ENCODE assay signal across 17 mouse cellular contexts in the genomic region with DNA sequence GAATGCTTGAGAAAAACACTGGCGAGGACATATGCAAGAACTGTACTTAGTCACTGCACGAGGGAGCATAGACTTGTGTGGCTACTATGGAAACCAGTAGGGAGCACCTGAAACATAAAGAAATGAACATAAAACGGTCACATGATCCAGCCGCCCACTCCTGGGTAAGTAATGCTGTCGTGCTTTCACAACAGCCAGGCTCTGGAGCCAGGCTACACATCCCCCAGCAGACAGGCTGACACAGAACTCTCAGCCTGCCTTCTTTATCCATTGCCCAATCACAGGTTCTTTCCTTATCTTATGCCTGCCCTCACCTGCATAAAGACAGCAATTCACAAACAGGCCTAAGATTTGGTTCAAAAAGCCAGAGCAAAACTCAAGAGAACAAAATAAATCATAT. TPM values are rescaled to one million over a fixed set of nuclear protein-coding genes. Genes with fewer than 3 reads are reported as not detected.
A peak's percentile ranks its signal among the peaks of the same experiment; 100 is the strongest.
DNase-seq lines count a peak whose midpoint lies in the region; ATAC-seq and TF ChIP-seq lines count a peak whose summit lies in the region.
"Had no signal": no experiment of that assay in that cellular context is flagged by ENCODE, and none has a peak within 500 bp of the region (broad histone marks: within the 10 kb centered on the region; RNA-seq: fewer than 3 reads in every experiment).

No protein-coding gene starts in this region.

- no peak overlapping the region for H3K4me2 ChIP-seq in lung, postnatal 0 days (replicated peaks; ENCODE audit: low read depth, low read length)
- H3K4me2 ChIP-seq: hindbrain, embryonic 13.5 days; midbrain, embryonic 12.5 days had no signal

- no peaks in the 10 kb centered on the region for H3K9me3 ChIP-seq in lung, postnatal 0 days (ENCODE audit: low read length)
- H3K9me3 ChIP-seq: G1E; hindbrain, embryonic 13.5 days; midbrain, embryonic 12.5 days had no signal

- no peak overlapping the region for H3K9ac ChIP-seq in lung, postnatal 0 days (replicated peaks; ENCODE audit: low read depth)
- H3K9ac ChIP-seq: hindbrain, embryonic 13.5 days; midbrain, embryonic 12.5 days had no signal

- peak; percentile 52; the same call in 1 of the 2 replicates for ATAC-seq in frontal cortex, adult (ENCODE audit: low TSS enrichment)
- ATAC-seq in lung, postnatal 0 days: peak; percentile 78
- ATAC-seq: activated CD4-positive, CD25-positive, alpha-beta regulatory T cell, adult 4 months had no signal

- no peak overlapping the region for H3K4me3 ChIP-seq in lung, postnatal 0 days (ENCODE audit: low read depth, low read length)
- no peak overlapping the region for H3K4me3 ChIP-seq in left cerebral cortex, adult 2 months
- H3K4me3 ChIP-seq: hindbrain, embryonic 13.5 days; midbrain, embryonic 12.5 days had no signal

- TF ChIP-seq EP300 in lung, postnatal 0 days (IDR thresholded peaks at IDR 0.05): no peak

- WGBS in lung, postnatal 0 days: 63% methylated on average over 5 of the region's 5 CpGs

- H3K27me3 ChIP-seq in lung, postnatal 0 days (replicated peaks; ENCODE audit: insufficient read depth, low read length): no peaks in the 10 kb centered on the region
- H3K27me3 ChIP-seq: hindbrain, embryonic 13.5 days; midbrain, embryonic 12.5 days had no signal

- H3K4me1 ChIP-seq in lung, postnatal 0 days (ENCODE audit: insufficient read depth, low read depth, low read length): no peaks in the 10 kb centered on the region
- H3K4me1 ChIP-seq: midbrain, embryonic 12.5 days had no signal

- intact Hi-C loops in left cerebral cortex, adult 2 months (cut with DNase I): loop anchor here (2.0 kb wide), 1 partner anchor 25 kb away; a partner anchor contains a TSS

- no peak overlapping the region for H3K27ac ChIP-seq in lung, postnatal 0 days (ENCODE audit: low read length)
- H3K27ac ChIP-seq in left cerebral cortex, adult 2 months: no peak overlapping the region
- H3K27ac ChIP-seq: hindbrain, embryonic 13.5 days; kidney, postnatal 0 days had no signal

- no peak for DNase-seq in frontal cortex, postnatal 25 days (ENCODE audit: low spot score in 2 of 2)
- DNase-seq in lung, postnatal 0 days (ENCODE audit: low spot score): peak; percentile 31
- no peak for DNase-seq in lung, adult 18-20 months
- peak; percentile 41 to 43 for DNase-seq in left cerebral cortex, adult 2 months (ENCODE audit: extremely low spot score in 1 of 2, low spot score in 2 of 2)
- DNase-seq in telencephalon, adult 2 months (ENCODE audit: low read depth, low spot score): peak; percentile 51
- DNase-seq in heart, postnatal 4 days: no peak
- no peak for DNase-seq in adrenal gland, postnatal 10 days
- DNase-seq: cerebellum, adult 8-10 months; gastrocnemius, postnatal 10 days; lung, postnatal 14 days; thymus, adult 2 months had no signal

- no peak for TF ChIP-seq CTCF in lung, postnatal 0 days (IDR thresholded peaks at IDR 0.05)
- no peak for TF ChIP-seq CTCF in left cerebral cortex, adult 2 months (IDR thresholded peaks at IDR 0.05)

- peaks cover 21% of the 10 kb centered on the region; the same call in 1 of the 2 replicates for H3K36me3 ChIP-seq in lung, postnatal 0 days (ENCODE audit: insufficient read depth, low read length)

RNA-seq across cellular contexts. Expression of a gene that starts 26.0 kb away (rescaled TPM):
- polyA plus RNA-seq in lung, postnatal 0 days (2015; fragmentation: Nextera tagmentation; extraction: Ambion mirVana): 52.3 and 57.3 TPM in 2 replicates
- 100 to 1,000 TPM; 145 to 146 TPM for total RNA-seq in left cerebral cortex, adult 2 months (2021)
- 10 to 100 TPM; 71.3 to 74.6 TPM for total RNA-seq in heart, postnatal 4 days (2021)
- total RNA-seq in adrenal gland, postnatal 10 days (2021): 10 to 100 TPM; 89.6 to 93.1 TPM

RNA-seq across cellular contexts. Expression of a gene that starts 32.0 kb away (rescaled TPM):
- polyA plus RNA-seq in lung, postnatal 0 days (2015; fragmentation: Nextera tagmentation; extraction: Ambion mirVana): 40.5 and 43.5 TPM in 2 replicates
- 10 to 100 TPM; 31.2 to 31.6 TPM for total RNA-seq in left cerebral cortex, adult 2 months (2021)
- total RNA-seq in heart, postnatal 4 days (2021): 10 to 100 TPM; 16.7 to 17.6 TPM
- total RNA-seq in adrenal gland, postnatal 10 days (2021): 10 to 100 TPM; 43.8 to 48.6 TPM

Comparison
In these comparisons a context has a peak if more than half of its experiments do, and no peak if none do; other contexts are left out.
1. DNase-seq: peak in lung, postnatal 0 days (single experiment), left cerebral cortex, adult 2 months (2 of 2) and telencephalon, adult 2 months (single experiment); none in frontal cortex, postnatal 25 days (0 of 2), lung, adult 18-20 months (0 of 2), heart, postnatal 4 days (single experiment) and adrenal gland, postnatal 10 days (single experiment).